Mouse (Mus musculus) CD4-positive naive resting alpha-beta T cell, adult 76 days (primary cell): ENCODE measurements around the gene Arrb1. TPM values are rescaled to one million over a fixed set of nuclear protein-coding genes. Genes with fewer than 3 reads are reported as not detected.

Experiments
- total RNA-seq: library from RNA; stranded (reverse); gene quantifications from one replicate; pipeline ENCODE4 v1.2.4, GENCODE M21; 2023

The Arrb1 gene
- 86.8 TPM for total RNA-seq

DNA sequence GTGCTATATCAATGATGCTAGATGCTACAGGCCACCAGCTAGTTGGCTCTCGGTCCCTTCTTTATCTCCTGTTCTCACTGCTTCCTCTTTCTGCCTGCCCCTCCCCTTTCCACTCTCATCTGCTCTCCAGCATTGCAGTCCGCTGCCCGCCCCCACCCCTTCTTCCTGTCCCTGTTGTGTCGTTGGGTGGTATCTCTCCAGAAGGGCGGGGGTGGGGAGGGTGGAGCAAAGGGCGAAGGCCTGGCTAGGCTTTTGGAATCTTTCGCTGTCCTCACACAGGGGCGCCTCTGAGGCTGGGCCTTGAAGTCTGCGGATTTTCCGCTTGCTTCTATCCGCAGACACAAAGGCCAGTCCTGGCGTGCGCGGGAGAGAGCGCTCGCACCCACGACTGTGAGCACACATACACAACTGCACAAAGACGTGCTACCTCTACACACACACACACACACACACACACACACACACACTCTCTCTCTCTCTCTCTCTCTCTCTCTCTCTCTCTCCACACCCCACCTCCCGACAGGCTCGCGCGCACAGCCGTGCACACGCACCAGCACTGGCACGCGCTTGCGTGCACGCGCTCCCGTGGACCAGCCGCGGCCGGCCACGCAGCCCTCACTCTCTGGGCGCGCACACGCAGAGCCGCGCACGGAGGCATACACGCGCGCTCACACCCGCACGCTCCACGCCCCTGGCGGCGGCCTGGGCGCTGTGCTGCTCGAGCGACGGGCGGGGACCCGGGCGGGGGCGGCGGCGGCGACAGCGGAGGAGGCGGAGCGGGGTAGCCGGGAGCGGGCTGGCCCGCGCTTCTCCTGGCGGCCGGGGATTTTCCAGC lies at the start of gene Arrb1:
Arrb1 (plus strand) TSS at position 566 of the 835 bp plus-strand sequence.

DNA sequence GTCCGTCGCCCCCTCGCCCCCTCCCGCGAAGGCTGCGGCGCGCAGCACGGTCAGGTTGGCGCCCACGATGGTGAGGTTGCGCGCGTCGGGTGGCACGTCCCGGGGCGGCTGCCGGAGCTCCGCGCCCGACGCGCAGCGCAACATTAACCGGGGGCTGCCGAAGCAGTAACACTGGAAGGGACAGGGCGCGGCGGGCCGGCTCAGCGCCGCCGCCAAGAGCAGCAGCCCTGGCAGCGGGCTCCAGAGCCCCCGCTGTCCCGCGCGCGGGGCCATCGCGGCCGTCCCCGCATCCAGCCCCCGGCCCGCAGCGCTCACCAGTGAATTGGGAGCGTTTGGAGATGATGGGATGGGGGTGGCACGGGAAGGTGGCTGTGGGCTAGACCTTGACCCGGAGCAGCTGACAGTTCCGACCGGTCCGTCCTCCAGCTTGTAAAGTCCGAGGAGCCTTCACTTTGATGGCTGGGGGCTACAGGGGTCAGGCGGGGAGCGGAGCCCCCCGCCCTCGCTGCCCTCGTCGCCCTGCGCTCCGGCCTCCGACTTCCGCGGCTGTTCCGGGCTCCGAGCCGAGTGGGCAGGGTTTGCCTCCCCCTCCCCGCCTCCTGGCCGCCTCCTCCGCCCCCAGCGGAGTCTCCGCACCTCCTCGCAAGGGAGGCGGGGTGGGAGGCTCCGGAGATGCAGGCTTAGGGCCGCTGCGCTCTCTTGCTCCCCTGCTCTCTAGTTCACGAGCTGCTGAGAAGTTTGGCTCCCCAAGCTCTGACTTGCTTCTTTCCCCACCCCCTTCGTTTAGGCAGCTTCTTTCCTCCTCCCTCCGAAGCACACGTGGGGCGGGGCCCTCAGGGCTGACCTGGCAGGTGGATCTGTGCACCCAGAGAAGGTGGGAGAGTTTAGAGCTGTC lies 91.4 kb downstream of the Arrb1 start, which contains the start of gene Tpbgl:
Tpbgl (minus strand) TSS at position 728 of the 895 bp plus-strand sequence.

Other genes starting within 250 kb of the Arrb1 start
- 0.70 TPM for gene Serpinh1, start 182.2 kb upstream of the Arrb1 start, total RNA-seq
- gene Gdpd5, start 154.1 kb upstream of the Arrb1 start, total RNA-seq = 4.1 TPM
- gene Klhl35, start 69.5 kb upstream of the Arrb1 start, total RNA-seq = 2.3 TPM
- 1,636 TPM for gene Rps3, start 51.7 kb upstream of the Arrb1 start, total RNA-seq
- 1.7 TPM for gene Tpbgl, start 91.6 kb downstream of the Arrb1 start, total RNA-seq
- 0.82 TPM for gene Slco2b1, start 175.9 kb downstream of the Arrb1 start, total RNA-seq
- not detected for gene Olfr520, start 194.8 kb downstream of the Arrb1 start, total RNA-seq
- not detected for gene Olfr521, start 228.0 kb downstream of the Arrb1 start, total RNA-seq